Mouse (Mus musculus) CD4-positive, CD25-positive, alpha-beta regulatory T cell, adult 2 months (primary cell): ENCODE measurements at regions not wholly inside any gene's neighbourhood (a gene's known extent, or its start where the extent isn't known, plus 50 kb on each side); places are given as distances from the start of the nearest gene placed in this dataset.

Experiments used
- DNase-seq: peaks from one replicate; pipeline ENCODE4 v3.0.0-alpha.2; 2012; ENCODE audit warnings: low read depth, low spot score

- DNase-seq, result no peak
Measured at GRCm38 (mm10) chr10:111880354-111880753, 92.1 kb upstream of the Krr1 start.

- DNase-seq, result no peak
Measured at GRCm38 (mm10) chr10:111881339-111882211, 90.9 kb upstream of the Krr1 start.

DNA sequence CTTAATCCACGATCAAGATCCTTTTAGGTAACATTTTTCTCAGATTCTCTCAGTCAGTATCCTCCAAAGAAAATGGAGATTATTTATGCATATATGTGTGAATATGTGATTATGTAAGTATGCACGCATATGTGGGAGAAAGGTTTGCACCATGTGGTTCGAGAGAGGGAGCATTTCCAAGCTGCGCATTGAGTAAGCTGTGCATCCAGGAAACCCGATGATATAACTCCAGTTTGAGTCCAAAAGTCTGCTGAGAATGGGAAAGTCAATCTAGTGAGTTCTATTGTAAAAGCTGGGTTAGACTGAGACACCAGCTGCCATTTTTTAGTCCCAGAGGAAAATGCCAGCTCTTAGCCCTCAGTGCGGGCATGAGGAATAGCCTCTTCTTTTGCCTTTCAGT, 89.9 kb upstream of the Krr1 start:
- no peak for DNase-seq

DNA sequence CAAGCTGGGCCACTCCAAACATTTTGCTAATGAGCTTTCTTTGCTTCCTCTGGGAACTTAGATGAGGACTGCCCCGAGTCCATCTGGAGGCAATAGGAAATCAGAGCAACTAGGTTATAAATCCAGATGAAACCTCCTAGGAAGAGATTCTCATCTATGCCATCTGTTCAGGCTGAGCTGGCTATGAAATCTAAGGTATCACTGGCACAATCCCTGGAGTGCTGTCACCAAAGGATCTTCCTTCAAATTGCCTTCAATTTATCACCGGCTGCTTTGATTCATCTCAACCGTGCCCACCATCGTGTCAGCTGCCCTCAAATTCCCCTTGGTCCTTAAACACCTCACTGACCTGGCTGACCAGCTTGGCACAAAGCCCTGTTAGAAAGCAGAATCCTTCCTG, 87.8 kb upstream of the Krr1 start:
- DNase-seq, result no peak

GRCm38 (mm10) chr10:111889111-111889510, 83.4 kb upstream of the Krr1 start:
- no peak for DNase-seq

GRCm38 (mm10) chr10:111893489-111893888, 79.0 kb upstream of the Krr1 start:
- DNase-seq, result no peak

DNA sequence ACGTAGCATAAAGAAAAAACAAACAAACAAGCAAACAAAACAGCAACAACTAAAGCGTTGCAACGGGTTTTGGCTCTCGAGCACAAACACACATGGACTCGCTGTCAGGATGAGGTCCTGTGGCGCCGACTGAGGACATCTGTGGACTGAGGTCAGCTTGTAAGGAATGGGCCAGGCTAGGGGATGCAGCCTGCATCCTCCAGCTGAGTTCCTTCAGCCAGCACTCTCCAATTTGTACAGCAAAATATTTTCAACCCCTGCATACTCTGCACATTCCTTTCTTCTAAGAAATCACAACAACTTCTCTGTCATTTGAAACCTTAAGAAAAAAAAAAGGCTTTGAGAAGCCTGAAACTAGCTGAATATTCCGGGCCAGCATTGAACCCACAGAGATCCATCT, 78.5 kb upstream of the Krr1 start:
- no peak for DNase-seq

DNA sequence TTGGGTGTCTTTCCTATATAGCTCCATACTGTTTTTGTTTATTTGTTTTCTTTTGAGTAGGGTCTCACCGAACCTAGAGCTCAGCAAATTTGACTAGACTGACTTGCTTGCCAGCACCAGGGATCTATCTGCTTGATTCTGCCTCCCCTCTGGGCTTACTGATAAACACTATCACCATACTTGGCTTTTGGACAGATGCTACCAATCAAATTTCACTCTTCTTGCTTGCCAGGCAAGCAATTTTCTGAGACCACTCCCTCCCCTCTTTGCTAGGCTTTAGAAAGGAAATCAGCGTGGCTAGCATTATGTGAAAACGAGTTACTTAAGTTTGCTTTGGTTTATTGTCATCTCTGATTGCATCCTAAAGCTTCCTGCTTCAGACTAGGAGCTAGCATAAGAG, 75.1 kb upstream of the Krr1 start:
- DNase-seq, result no peak

DNA sequence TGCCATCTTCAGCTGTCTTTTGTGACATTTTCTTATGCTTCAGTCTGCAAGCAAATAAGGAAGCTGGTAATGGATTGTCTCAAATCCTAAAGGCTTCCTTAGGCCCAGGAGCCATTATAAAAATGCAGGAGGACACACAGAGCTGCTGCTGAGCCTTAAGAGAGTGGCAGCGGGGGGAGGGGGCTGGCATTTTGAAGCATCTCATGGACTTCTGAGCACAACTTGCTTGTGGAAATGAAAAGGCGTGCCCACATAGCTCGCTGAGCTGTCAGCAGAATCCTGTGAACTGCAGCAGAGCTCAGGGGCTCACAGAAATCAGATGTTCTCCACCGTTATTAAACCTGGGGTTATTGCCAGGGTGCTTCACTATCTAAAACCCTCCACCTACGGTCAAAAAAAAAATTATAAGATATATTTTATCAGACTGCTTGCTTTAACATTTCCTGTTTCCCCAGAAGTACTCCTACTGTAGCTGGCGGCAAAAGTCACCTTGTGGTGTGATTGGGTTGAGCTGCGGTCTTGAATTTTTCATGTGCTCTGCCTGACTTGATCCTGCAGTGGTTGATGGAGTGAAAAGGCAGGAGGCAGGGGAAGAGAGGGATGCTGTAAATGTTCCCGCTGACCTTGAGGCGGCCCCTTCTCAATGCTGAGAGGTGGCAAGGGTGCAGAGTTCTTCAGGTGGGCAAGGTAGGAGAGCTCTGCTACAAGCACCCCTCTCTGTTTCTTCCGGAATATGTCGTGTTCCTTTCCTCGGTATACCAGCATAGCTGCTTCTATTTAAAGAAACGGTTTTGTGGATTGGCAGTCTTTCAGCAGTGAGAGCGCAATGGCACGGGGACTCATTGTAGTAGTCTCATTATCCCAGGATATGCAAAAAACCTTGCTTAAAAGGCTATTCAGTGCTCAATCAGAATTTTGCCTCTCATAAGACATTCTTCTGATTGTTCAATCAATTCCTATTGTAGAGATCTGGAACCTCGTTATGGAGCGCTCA, 71.4 kb upstream of the Krr1 start:
- no peak for DNase-seq

- no peak for DNase-seq
Measured at GRCm38 (mm10) chr10:111903956-111904355, 68.5 kb upstream of the Krr1 start.

DNA sequence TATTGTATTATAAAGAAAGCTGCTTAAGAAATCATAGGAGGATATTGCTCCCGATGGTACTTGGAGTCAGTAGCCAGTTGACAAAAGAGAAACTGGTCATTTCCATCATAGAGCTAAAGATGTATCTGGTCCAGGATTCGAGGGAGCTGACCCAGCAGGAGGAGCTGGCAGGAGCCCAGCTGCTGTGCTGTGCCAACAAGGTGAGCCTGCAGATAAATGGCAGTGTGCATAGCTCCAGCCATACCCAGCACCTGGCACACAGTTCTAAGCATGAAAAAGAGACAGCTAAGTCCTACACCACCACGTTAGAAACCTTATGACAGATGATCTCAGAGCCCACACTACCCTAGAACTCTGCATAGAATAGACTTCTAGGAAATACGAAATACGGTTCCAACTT, 64.6 kb upstream of the Krr1 start:
- no peak for DNase-seq

DNA sequence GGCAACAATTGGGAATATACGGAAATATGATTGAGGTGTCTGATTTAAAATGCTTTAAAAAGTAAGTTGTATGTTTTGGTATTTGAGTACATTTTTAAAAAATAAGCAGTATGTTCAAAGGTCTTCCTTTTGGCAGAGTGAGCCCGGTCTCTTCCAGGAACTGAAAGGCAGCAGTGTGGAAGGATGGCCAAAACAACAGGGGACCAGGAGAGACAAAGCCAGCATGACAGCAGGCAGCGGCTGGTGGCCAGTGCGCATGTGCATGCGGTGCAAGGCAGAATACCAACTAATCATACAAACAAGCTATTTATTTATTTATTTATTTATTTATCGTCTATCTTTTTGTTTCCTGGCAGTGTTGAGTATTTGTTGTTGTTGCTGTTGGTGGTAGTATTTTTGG, 59.9 kb upstream of the Krr1 start:
- DNase-seq, result no peak

DNA sequence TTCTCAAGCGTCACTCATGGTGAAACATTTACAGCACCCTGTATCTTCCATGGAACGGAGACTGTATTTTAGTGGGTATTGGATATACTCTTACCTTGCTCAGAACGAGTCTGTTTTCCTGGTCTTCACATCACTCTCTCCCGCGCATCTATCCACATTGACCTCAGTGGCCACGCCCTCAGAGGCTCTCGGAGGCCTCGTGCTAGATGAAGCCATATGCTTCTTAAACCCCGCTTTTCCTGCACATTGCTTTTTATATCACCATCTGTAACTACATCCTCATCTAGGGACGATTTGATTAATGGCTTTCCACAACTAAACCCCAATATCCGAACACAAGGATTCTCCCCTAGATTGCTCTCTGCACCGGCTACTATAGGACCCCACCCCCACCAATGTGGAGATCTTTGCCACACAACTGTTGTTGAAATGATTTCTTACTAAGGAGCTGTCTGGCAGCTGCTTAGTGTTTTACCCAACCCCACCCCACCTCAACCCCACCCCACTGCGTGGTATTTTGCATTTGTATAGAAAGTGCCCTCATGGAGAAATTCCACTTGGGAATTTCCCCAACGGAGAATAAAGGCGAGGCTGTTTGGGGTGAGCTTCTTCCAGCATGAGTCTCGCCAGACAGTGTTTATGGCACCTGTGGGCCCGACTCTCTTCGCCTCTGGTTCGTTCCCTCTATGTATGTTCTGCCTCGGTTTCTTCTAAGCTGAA, 59.2 kb upstream of the Krr1 start:
- no peak for DNase-seq

DNA sequence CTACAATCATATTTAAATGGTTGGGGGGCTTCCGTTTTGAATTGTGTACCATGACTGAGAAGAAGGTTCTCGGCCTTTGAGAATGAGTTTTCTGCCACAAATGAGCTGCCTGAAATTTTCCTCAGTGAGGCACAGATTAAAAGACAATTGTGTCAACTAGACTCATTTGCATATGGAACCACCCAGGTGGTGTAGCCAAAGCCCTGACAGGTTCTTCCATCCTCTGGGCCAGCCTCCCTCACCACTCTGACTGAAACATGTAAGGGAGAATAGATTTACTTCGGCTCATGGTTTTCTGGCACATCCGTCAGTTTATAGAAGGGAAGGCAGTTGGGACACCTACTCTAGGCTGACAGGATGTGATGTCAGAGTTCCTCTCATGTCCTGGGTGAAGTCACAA, 58.2 kb upstream of the Krr1 start:
- DNase-seq, result no peak

DNA sequence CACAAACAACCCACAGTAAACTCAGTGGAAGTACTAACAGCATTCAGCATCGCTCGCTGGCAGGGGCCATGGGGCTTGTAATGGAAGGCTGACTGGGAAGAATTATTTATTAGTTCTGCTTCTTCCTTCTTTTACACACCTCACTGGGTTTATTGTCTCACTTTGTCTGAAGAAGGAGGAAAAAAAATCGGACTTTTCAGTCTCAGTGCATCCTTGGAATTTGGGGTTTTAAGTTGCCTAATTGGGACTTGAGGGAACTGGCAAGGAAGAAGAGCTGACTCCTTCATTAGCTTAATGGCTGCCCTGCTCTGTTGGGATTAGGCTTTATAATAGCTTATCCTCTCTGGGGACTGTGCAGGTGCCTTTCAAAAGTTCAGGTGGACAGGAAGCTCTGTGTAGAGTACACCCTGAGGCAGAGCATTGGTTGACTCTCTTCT, 54.4 kb upstream of the Krr1 start:
- no peak for DNase-seq

GRCm38 (mm10) chr10:111919475-111919874, 53.0 kb upstream of the Krr1 start:
- DNase-seq, result no peak

DNA sequence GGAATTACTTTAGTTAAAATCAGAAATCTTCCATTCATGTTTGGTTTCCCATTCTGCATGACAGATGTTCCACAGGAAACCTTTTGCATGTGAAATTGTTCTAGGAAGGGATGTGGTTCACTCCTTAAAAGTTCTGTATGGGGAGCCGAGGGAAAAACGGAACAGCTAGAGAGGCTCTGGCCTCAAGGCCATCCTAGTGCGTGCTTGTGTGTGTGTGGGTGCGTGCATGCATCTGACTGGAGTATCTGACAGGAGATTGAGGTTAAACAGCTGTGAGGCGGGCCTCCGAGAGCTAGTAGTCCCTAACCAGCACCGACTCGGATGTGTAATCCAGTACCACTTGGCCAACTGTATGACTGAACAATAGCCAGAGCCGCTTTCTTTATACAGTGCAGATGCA, 51.0 kb upstream of the Krr1 start:
- no peak for DNase-seq
